Mouse (Mus musculus) megakaryocyte-erythroid progenitor cell, adult 5-6 weeks (primary cell): ENCODE results near the gene Mageb4. TPM values are rescaled to one million over a fixed set of nuclear protein-coding genes. Genes with fewer than 3 reads are reported as not detected.
"Not testable (repeated sequence)": the region's sequence is repeated elsewhere in the genome, so short reads cannot be mapped to it uniquely, and the experiment has no call there.

ENCODE experiments used
- ATAC-seq: replicated peaks from 2 replicates; pipeline ENCODE4 v1.8.0; 2016; ENCODE audit warnings: mild to moderate bottlenecking, inconsistent platforms; ENCODE audit not compliant: severe bottlenecking, poor library complexity, low FRiP score, low TSS enrichment
- total RNA-seq, 2 experiments: library from RNA; stranded (forward) in 1 of 2; stranded (reverse) in 1 of 2; fragments of 200-1000, 215-1000 nt in 1 of 2; fragments of >200 nt in 1 of 2; fragmentation: Nextera tagmentation in 1 of 2; gene quantifications; 2 replicates each; pipeline ENCODE4 v1.2.3; 2014 to 2017

The Mageb4 gene
- total RNA-seq (2014; fragmentation: Nextera tagmentation) (not detected in 2 replicates), total RNA-seq (2017) (not detected in 2 replicates)

- not testable (repeated sequence) for ATAC-seq
Observed at GRCm38 (mm10) chrX:86304993-86305392, at the start of gene Mageb4. Gene Mageb4, minus strand, starts transcription at chrX:86305093.

DNA sequence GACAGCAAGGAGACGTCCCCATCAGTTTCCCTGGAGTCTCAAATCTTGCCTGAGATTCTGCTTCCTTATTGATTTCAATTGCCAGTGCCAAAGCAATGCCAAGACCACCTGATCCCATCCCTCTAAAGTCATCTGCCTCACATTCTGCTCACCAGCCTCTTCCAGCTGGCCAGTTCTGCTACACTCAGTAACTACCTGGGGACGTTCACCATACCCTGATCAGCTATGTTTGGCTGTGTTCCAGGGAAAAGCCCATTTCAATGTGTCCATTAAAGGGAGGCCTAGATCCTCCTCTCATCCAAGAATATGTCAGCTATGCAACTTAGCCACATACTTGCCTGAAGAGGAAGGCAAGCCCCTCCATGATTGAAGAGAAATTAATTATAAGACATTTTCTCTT, 20.3 kb downstream of the Mageb4 start:
- ATAC-seq, result not testable (repeated sequence)

GRCm38 (mm10) chrX:86245950-86246349, 58.9 kb downstream of the Mageb4 start:
- not testable (repeated sequence) for ATAC-seq

DNA sequence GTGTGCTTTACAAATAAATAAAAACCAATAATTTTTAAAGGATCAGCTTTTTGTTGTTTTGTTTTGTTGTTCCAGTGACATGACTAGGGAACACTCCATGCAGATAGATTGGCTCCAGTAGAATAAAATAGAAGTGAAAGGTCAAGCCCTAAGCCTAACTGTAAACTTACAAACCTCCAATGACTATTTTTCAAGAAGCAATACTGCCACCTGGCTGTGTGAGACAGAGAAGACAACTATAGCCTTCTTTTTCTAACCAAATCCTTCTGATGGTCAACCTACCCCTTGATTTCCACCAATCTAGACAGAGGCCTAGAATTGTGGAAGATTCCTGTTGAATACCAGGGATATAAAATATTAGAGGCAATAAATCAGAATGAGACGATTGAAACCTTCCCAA, 67.6 kb downstream of the Mageb4 start:
- ATAC-seq, result no peak

Other genes starting within 250 kb of the Mageb4 start
- not detected in 2 replicates for gene Nr0b1, start 113.3 kb downstream of the Mageb4 start, total RNA-seq (2014; fragmentation: Nextera tagmentation)
- gene Nr0b1, start 113.3 kb downstream of the Mageb4 start, total RNA-seq (2017), result not detected in 2 replicates